Mouse (Mus musculus): Measurements from ENCODE around the gene Smim6. TPM values are rescaled to one million over a fixed set of nuclear protein-coding genes. Genes with fewer than 3 reads are reported as not detected.
A peak's percentile ranks its signal among the peaks of the same experiment; 100 is the strongest.

Smim6 gene
- polyA plus RNA-seq (2015; fragmentation: Nextera tagmentation; extraction: Ambion mirVana) = 3.7 and 5.7 TPM in 2 replicates

- peak within 1 kb of the TSS; percentile 75 for H3K27ac ChIP-seq (ENCODE audit: low read length)
- 0 out of 2 replicates have a peak, but pooled peaks have one; percentile 9 for ATAC-seq (replicated peaks; ENCODE audit: extremely low read depth, insufficient read depth, low FRiP score)
- H3K4me1 ChIP-seq (ENCODE audit: control insufficient read depth, insufficient read depth, low read length) = peaks cover 12% of the 10 kb centered on the region
- no peak within 1 kb of the TSS for H3K4me2 ChIP-seq (ENCODE audit: low read depth, low read length)
- no peaks in the 10 kb centered on the region for H3K9me3 ChIP-seq (replicated peaks; ENCODE audit: control insufficient read depth, low read length)
- WGBS = 75% methylated on average over 11 of the region's 11 CpGs
- H3K27me3 ChIP-seq (ENCODE audit: control insufficient read depth, insufficient read depth, low read length) = no peaks in the 10 kb centered on the region
- H3K9ac ChIP-seq (ENCODE audit: low read length) = peak within 1 kb of the TSS; percentile 21; the same call in 1 of the 2 replicates
- no peak within 1 kb of the TSS for H3K4me3 ChIP-seq (ENCODE audit: low read length)
- H3K36me3 ChIP-seq (ENCODE audit: control insufficient read depth, insufficient read depth) = peaks cover 21% of the 10 kb centered on the region
Measured at GRCm38 (mm10) chr11:115911632-115912376, at the start of gene Smim6. Gene Smim6, plus strand, starts transcription at chr11:115912017.

- no peak for ATAC-seq (replicated peaks; ENCODE audit: extremely low read depth, insufficient read depth, low FRiP score)
- no peak overlapping the region for H3K9ac ChIP-seq (ENCODE audit: low read length)
- no peak overlapping the region for H3K4me2 ChIP-seq (ENCODE audit: low read depth, low read length)
- H3K4me1 ChIP-seq (ENCODE audit: control insufficient read depth, insufficient read depth, low read length) = peaks cover 7% of the 10 kb centered on the region
- H3K27me3 ChIP-seq (ENCODE audit: control insufficient read depth, insufficient read depth, low read length) = peaks cover 22% of the 10 kb centered on the region
- 85% methylated on average over 8 of the region's 8 CpGs for WGBS
- no peaks in the 10 kb centered on the region for H3K9me3 ChIP-seq (replicated peaks; ENCODE audit: control insufficient read depth, low read length)
- no peak overlapping the region for H3K27ac ChIP-seq (ENCODE audit: low read length)
- H3K36me3 ChIP-seq (ENCODE audit: control insufficient read depth, insufficient read depth) = no peaks in the 10 kb centered on the region
- no peak overlapping the region for H3K4me3 ChIP-seq (ENCODE audit: low read length)
Measured at GRCm38 (mm10) chr11:115863895-115864294, 47.9 kb upstream of the Smim6 start.

GRCm38 (mm10) chr11:115869393-115869792, 42.4 kb upstream of the Smim6 start:
- no peaks in the 10 kb centered on the region for H3K36me3 ChIP-seq (ENCODE audit: control insufficient read depth, insufficient read depth)
- no peak overlapping the region for H3K4me2 ChIP-seq (ENCODE audit: low read depth, low read length)
- ATAC-seq (replicated peaks; ENCODE audit: extremely low read depth, insufficient read depth, low FRiP score) = no peak
- H3K4me3 ChIP-seq (ENCODE audit: low read length) = no peak overlapping the region
- no peaks in the 10 kb centered on the region for H3K9me3 ChIP-seq (replicated peaks; ENCODE audit: control insufficient read depth, low read length)
- H3K9ac ChIP-seq (ENCODE audit: low read length) = no peak overlapping the region
- H3K4me1 ChIP-seq (ENCODE audit: control insufficient read depth, insufficient read depth, low read length) = peaks cover 5% of the 10 kb centered on the region
- WGBS = 54% methylated on average over 8 of the region's 8 CpGs
- H3K27me3 ChIP-seq (ENCODE audit: control insufficient read depth, insufficient read depth, low read length) = no peaks in the 10 kb centered on the region
- no peak overlapping the region for H3K27ac ChIP-seq (ENCODE audit: low read length)

GRCm38 (mm10) chr11:115872437-115872836, 39.4 kb upstream of the Smim6 start:
- H3K27ac ChIP-seq (ENCODE audit: low read length) = no peak overlapping the region
- no peaks in the 10 kb centered on the region for H3K27me3 ChIP-seq (ENCODE audit: control insufficient read depth, insufficient read depth, low read length)
- 74% methylated on average over 4 of the region's 4 CpGs for WGBS
- no peak overlapping the region; the same call in 1 of the 2 replicates for H3K9ac ChIP-seq (ENCODE audit: low read length)
- H3K4me2 ChIP-seq (ENCODE audit: low read depth, low read length) = no peak overlapping the region
- H3K4me1 ChIP-seq (ENCODE audit: control insufficient read depth, insufficient read depth, low read length) = peaks cover 8% of the 10 kb centered on the region
- H3K9me3 ChIP-seq (replicated peaks; ENCODE audit: control insufficient read depth, low read length) = no peaks in the 10 kb centered on the region
- H3K36me3 ChIP-seq (ENCODE audit: control insufficient read depth, insufficient read depth) = no peaks in the 10 kb centered on the region
- ATAC-seq (replicated peaks; ENCODE audit: extremely low read depth, insufficient read depth, low FRiP score) = no peak
- no peak overlapping the region for H3K4me3 ChIP-seq (ENCODE audit: low read length)

GRCm38 (mm10) chr11:115875935-115876334, 35.9 kb upstream of the Smim6 start:
- no peak overlapping the region for H3K4me3 ChIP-seq (ENCODE audit: low read length)
- no peak for ATAC-seq (replicated peaks; ENCODE audit: extremely low read depth, insufficient read depth, low FRiP score)
- 89% methylated on average over 3 of the region's 3 CpGs for WGBS
- H3K4me1 ChIP-seq (ENCODE audit: control insufficient read depth, insufficient read depth, low read length) = peaks cover 8% of the 10 kb centered on the region
- H3K27me3 ChIP-seq (ENCODE audit: control insufficient read depth, insufficient read depth, low read length) = no peaks in the 10 kb centered on the region
- H3K36me3 ChIP-seq (ENCODE audit: control insufficient read depth, insufficient read depth) = no peaks in the 10 kb centered on the region
- H3K27ac ChIP-seq (ENCODE audit: low read length) = no peak overlapping the region
- H3K9ac ChIP-seq (ENCODE audit: low read length) = no peak overlapping the region
- H3K9me3 ChIP-seq (replicated peaks; ENCODE audit: control insufficient read depth, low read length) = no peaks in the 10 kb centered on the region
- no peak overlapping the region for H3K4me2 ChIP-seq (ENCODE audit: low read depth, low read length)

GRCm38 (mm10) chr11:115876438-115876837, 35.4 kb upstream of the Smim6 start:
- 85% methylated on average over 5 of the region's 5 CpGs for WGBS

GRCm38 (mm10) chr11:115877174-115877755, 34.6 kb upstream of the Smim6 start:
- no peak for ATAC-seq (replicated peaks; ENCODE audit: extremely low read depth, insufficient read depth, low FRiP score)

More at GRCm38 (mm10) chr11:115876438-115876837, 35.4 kb upstream of the Smim6 start:
- no peak overlapping the region for H3K27ac ChIP-seq (ENCODE audit: low read length)
- ATAC-seq (replicated peaks; ENCODE audit: extremely low read depth, insufficient read depth, low FRiP score) = no peak
- H3K4me3 ChIP-seq (ENCODE audit: low read length) = no peak overlapping the region
- peaks cover 8% of the 10 kb centered on the region for H3K4me1 ChIP-seq (ENCODE audit: control insufficient read depth, insufficient read depth, low read length)
- no peak overlapping the region for H3K9ac ChIP-seq (ENCODE audit: low read length)
- no peaks in the 10 kb centered on the region; the same call in 1 of the 2 replicates for H3K27me3 ChIP-seq (ENCODE audit: control insufficient read depth, insufficient read depth, low read length)
- no peak overlapping the region for H3K4me2 ChIP-seq (ENCODE audit: low read depth, low read length)
- no peaks in the 10 kb centered on the region for H3K9me3 ChIP-seq (replicated peaks; ENCODE audit: control insufficient read depth, low read length)
- H3K36me3 ChIP-seq (ENCODE audit: control insufficient read depth, insufficient read depth) = no peaks in the 10 kb centered on the region

GRCm38 (mm10) chr11:115878071-115878470, 33.7 kb upstream of the Smim6 start:
- Histone ChIP-seq H3K4me1 (ENCODE audit: control insufficient read depth, insufficient read depth, low read length) (0 out of 2 replicates have a peak, but pooled peaks cover 3% of the 10 kb centered on the region), H3K9me3 (replicated peaks; ENCODE audit: control insufficient read depth, low read length) (no peaks in the 10 kb centered on the region), H3K4me2 (ENCODE audit: low read depth, low read length) (no peak overlapping the region), H3K36me3 (ENCODE audit: control insufficient read depth, insufficient read depth) (no peaks in the 10 kb centered on the region), H3K9ac (ENCODE audit: low read length) (no peak overlapping the region), H3K27me3 (ENCODE audit: control insufficient read depth, insufficient read depth, low read length) (peaks cover 3% of the 10 kb centered on the region), H3K27ac (ENCODE audit: low read length) (no peak overlapping the region), H3K4me3 (ENCODE audit: low read length) (no peak overlapping the region)
- 80% methylated on average over 8 of the region's 8 CpGs for WGBS
- no peak for ATAC-seq (replicated peaks; ENCODE audit: extremely low read depth, insufficient read depth, low FRiP score)

More at GRCm38 (mm10) chr11:115877174-115877755, 34.6 kb upstream of the Smim6 start:
- no peak overlapping the region for H3K27ac ChIP-seq (ENCODE audit: low read length)
- no peak overlapping the region for H3K9ac ChIP-seq (ENCODE audit: low read length)
- peaks cover 5% of the 10 kb centered on the region for H3K4me1 ChIP-seq (ENCODE audit: control insufficient read depth, insufficient read depth, low read length)
- H3K4me3 ChIP-seq (ENCODE audit: low read length) = no peak overlapping the region
- H3K4me2 ChIP-seq (ENCODE audit: low read depth, low read length) = no peak overlapping the region
- no peaks in the 10 kb centered on the region for H3K9me3 ChIP-seq (replicated peaks; ENCODE audit: control insufficient read depth, low read length)
- no peaks in the 10 kb centered on the region for H3K36me3 ChIP-seq (ENCODE audit: control insufficient read depth, insufficient read depth)
- 61% methylated on average over 6 of the region's 6 CpGs for WGBS
- H3K27me3 ChIP-seq (ENCODE audit: control insufficient read depth, insufficient read depth, low read length) = no peaks in the 10 kb centered on the region; the same call in 1 of the 2 replicates

GRCm38 (mm10) chr11:115881002-115881401, 30.8 kb upstream of the Smim6 start:
- 29% methylated on average over 5 of the region's 5 CpGs for WGBS
- peaks cover 13% of the 10 kb centered on the region for H3K27me3 ChIP-seq (ENCODE audit: control insufficient read depth, insufficient read depth, low read length)
- no peak overlapping the region for H3K4me3 ChIP-seq (ENCODE audit: low read length)
- 0 out of 2 replicates have a peak, but pooled peaks cover 3% of the 10 kb centered on the region for H3K4me1 ChIP-seq (ENCODE audit: control insufficient read depth, insufficient read depth, low read length)
- H3K9me3 ChIP-seq (replicated peaks; ENCODE audit: control insufficient read depth, low read length) = no peaks in the 10 kb centered on the region
- H3K27ac ChIP-seq (ENCODE audit: low read length) = no peak overlapping the region
- no peak overlapping the region for H3K9ac ChIP-seq (ENCODE audit: low read length)
- H3K4me2 ChIP-seq (ENCODE audit: low read depth, low read length) = no peak overlapping the region
- no peaks in the 10 kb centered on the region for H3K36me3 ChIP-seq (ENCODE audit: control insufficient read depth, insufficient read depth)
- ATAC-seq (replicated peaks; ENCODE audit: extremely low read depth, insufficient read depth, low FRiP score) = no peak
